Mouse (Mus musculus) hindbrain, embryonic 14.5 days (tissue): ENCODE data around the gene Acsm1. TPM values are rescaled to one million over a fixed set of nuclear protein-coding genes. Genes with fewer than 3 reads are reported as not detected.
"Not testable (repeated sequence)": the region's sequence is repeated elsewhere in the genome, so short reads cannot be mapped to it uniquely, and the experiment has no call there.

Experiments used
- ATAC-seq: fragments of 200-750 bp; cut with Nextera tagmentation; 2 replicates; pipeline ENCODE4 v1.8.0; 2017; ENCODE audit warnings: moderate number of reproducible peaks, mild to moderate bottlenecking, moderate TSS enrichment, moderate library complexity; ENCODE audit not compliant: low FRiP score
- DNase-seq: peaks from one replicate; pipeline ENCODE4 v3.0.0-alpha.2; 2015; ENCODE audit warnings: low spot score
- H3K27ac ChIP-seq: fragments of 300-500 bp; sonication (generic); 2 replicates; pipeline ENCODE4 v1.5.1; 2014; ENCODE audit warnings: mild to moderate bottlenecking, moderate library complexity
- H3K27me3 ChIP-seq: fragments of 300-500 bp; sonication (generic); 2 replicates; pipeline ENCODE4 v1.6.1; 2014; ENCODE audit warnings: mild to moderate bottlenecking, low read length, mixed read lengths; ENCODE audit not compliant: control insufficient read depth, insufficient read depth
- H3K36me3 ChIP-seq: fragments of 300-500 bp; sonication (generic); replicated peaks from 2 replicates; pipeline ENCODE4 v1.6.1; 2014; ENCODE audit not compliant: control insufficient read depth, insufficient read depth
- H3K4me1 ChIP-seq: fragments of 300-500 bp; sonication (generic); replicated peaks from 2 replicates; pipeline ENCODE4 v1.6.1; 2014; ENCODE audit warnings: antibody characterized with exemption, low read length, mixed read lengths; ENCODE audit not compliant: control insufficient read depth, insufficient read depth
- H3K4me2 ChIP-seq: fragments of 300-500 bp; sonication (generic); replicated peaks from 2 replicates; pipeline ENCODE4 v1.6.1; 2014; ENCODE audit warnings: mild to moderate bottlenecking, moderate library complexity
- H3K4me3 ChIP-seq: fragments of 300-500 bp; sonication (generic); replicated peaks from 2 replicates; pipeline ENCODE4 v1.5.1; 2014; ENCODE audit warnings: mild to moderate bottlenecking, low read length
- H3K9ac ChIP-seq: fragments of 300-500 bp; sonication (generic); 2 replicates; pipeline ENCODE4 v1.6.1; 2014
- H3K9me3 ChIP-seq: fragments of 300-500 bp; sonication (generic); 2 replicates; pipeline ENCODE4 v1.6.1; 2016; ENCODE audit warnings: low read length; ENCODE audit not compliant: control insufficient read depth
- WGBS: fragments of 180-500 bp; shearing (Covaris S2); extraction: QIAGEN DNeasy Blood & Tissue Kit; methylation state at CpG from one replicate; pipeline ENCODE4 v1.1.7; 2014; 5-methylcytosine and 5-hydroxymethylcytosine counted together
- polyA plus RNA-seq: library from polyadenylated mRNA; unstranded; fragments of >200 nt; fragmentation: Nextera tagmentation; extraction: Ambion mirVana; gene quantifications from 2 replicates; pipeline ENCODE4 v1.2.1, GENCODE M21; 2014

Gene Acsm1
- not detected in 2 replicates for polyA plus RNA-seq

- no peaks in the 10 kb centered on the region for H3K9me3 ChIP-seq
- H3K27me3 ChIP-seq = no peaks in the 10 kb centered on the region
- ATAC-seq (no peak), DNase-seq (no peak)
- H3K4me1 ChIP-seq = no peaks in the 10 kb centered on the region
- no peak within 1 kb of the TSS for H3K4me3 ChIP-seq
- no peaks in the 10 kb centered on the region for H3K36me3 ChIP-seq
- H3K27ac ChIP-seq = no peak within 1 kb of the TSS
- H3K9ac ChIP-seq = no peak within 1 kb of the TSS
- 92% methylated on average over 5 of the region's 5 CpGs for WGBS
- H3K4me2 ChIP-seq = no peak within 1 kb of the TSS
Observed at GRCm38 (mm10) chr7:119606664-119607076, at the start of gene Acsm1. Acsm1 (plus strand) TSS chr7:119607026.

GRCm38 (mm10) chr7:119559789-119560451 is 46.9 kb upstream of the Acsm1 start:
- no peak overlapping the region for H3K27ac ChIP-seq
- 90% methylated on average over 3 of the region's 3 CpGs for WGBS
- H3K9me3 ChIP-seq = no peaks in the 10 kb centered on the region
- H3K27me3 ChIP-seq = no peaks in the 10 kb centered on the region
- H3K4me3 ChIP-seq = no peak overlapping the region
- H3K4me1 ChIP-seq = no peaks in the 10 kb centered on the region
- H3K4me2 ChIP-seq = no peak overlapping the region
- no peak overlapping the region for H3K9ac ChIP-seq
- ATAC-seq (no peak), DNase-seq (no peak)
- no peaks in the 10 kb centered on the region for H3K36me3 ChIP-seq

GRCm38 (mm10) chr7:119560452-119560835 is 46.4 kb upstream of the Acsm1 start:
- ATAC-seq = no peak
- H3K4me2 ChIP-seq = no peak overlapping the region
- H3K9me3 ChIP-seq = no peaks in the 10 kb centered on the region
- H3K4me3 ChIP-seq = no peak overlapping the region
- H3K27me3 ChIP-seq = no peaks in the 10 kb centered on the region
- 94% methylated on average over 3 of the region's 3 CpGs for WGBS
- H3K9ac ChIP-seq = no peak overlapping the region
- H3K36me3 ChIP-seq = no peaks in the 10 kb centered on the region
- no peak for DNase-seq
- H3K27ac ChIP-seq = no peak overlapping the region
- no peaks in the 10 kb centered on the region for H3K4me1 ChIP-seq

GRCm38 (mm10) chr7:119561441-119561840 is 45.4 kb upstream of the Acsm1 start:
- Histone ChIP-seq H3K9me3 (no peaks in the 10 kb centered on the region), H3K27ac (no peak overlapping the region), H3K27me3 (no peaks in the 10 kb centered on the region), H3K4me1 (no peaks in the 10 kb centered on the region), H3K4me2 (no peak overlapping the region), H3K9ac (no peak overlapping the region), H3K4me3 (no peak overlapping the region), H3K36me3 (no peaks in the 10 kb centered on the region)
- 63% methylated on average over 4 of the region's 4 CpGs for WGBS
- DNase-seq = no peak
- no peak for ATAC-seq

- not testable (repeated sequence) for H3K27ac ChIP-seq, H3K9ac ChIP-seq, H3K4me3 ChIP-seq, H3K27me3 ChIP-seq, H3K36me3 ChIP-seq, DNase-seq, ATAC-seq, H3K4me2 ChIP-seq, H3K4me1 ChIP-seq, H3K9me3 ChIP-seq
- 79% methylated on average over 2 of the region's 2 CpGs for WGBS
Observed at GRCm38 (mm10) chr7:119562476-119562875, 44.4 kb upstream of the Acsm1 start.

- DNase-seq (no peak), ATAC-seq (no peak)
- H3K4me1 ChIP-seq = no peaks in the 10 kb centered on the region
- WGBS = 82% methylated on average over 3 of the region's 3 CpGs
- H3K36me3 ChIP-seq = no peaks in the 10 kb centered on the region
- no peak overlapping the region for H3K4me3 ChIP-seq
- no peak overlapping the region for H3K9ac ChIP-seq
- H3K4me2 ChIP-seq = no peak overlapping the region
- no peaks in the 10 kb centered on the region for H3K27me3 ChIP-seq
- H3K27ac ChIP-seq = no peak overlapping the region
- no peaks in the 10 kb centered on the region for H3K9me3 ChIP-seq
Observed at GRCm38 (mm10) chr7:119594530-119595107, 12.2 kb upstream of the Acsm1 start.

- Histone ChIP-seq H3K36me3 (no peaks in the 10 kb centered on the region), H3K27ac (no peak overlapping the region), H3K27me3 (no peaks in the 10 kb centered on the region), H3K4me1 (no peaks in the 10 kb centered on the region), H3K9me3 (no peaks in the 10 kb centered on the region), H3K9ac (no peak overlapping the region), H3K4me3 (no peak overlapping the region), H3K4me2 (no peak overlapping the region)
- WGBS = 25% methylated on average over 1 of the region's 1 CpGs
- ATAC-seq = no peak
- DNase-seq = no peak
Observed at GRCm38 (mm10) chr7:119595306-119595705, 11.5 kb upstream of the Acsm1 start.

- WGBS = 65% methylated on average over 2 of the region's 2 CpGs
- DNase-seq (no peak), ATAC-seq (no peak)
- H3K9ac ChIP-seq = no peak overlapping the region
- no peaks in the 10 kb centered on the region for H3K27me3 ChIP-seq
- no peak overlapping the region for H3K27ac ChIP-seq
- no peaks in the 10 kb centered on the region for H3K36me3 ChIP-seq
- no peaks in the 10 kb centered on the region for H3K9me3 ChIP-seq
- no peak overlapping the region for H3K4me2 ChIP-seq
- H3K4me3 ChIP-seq = no peak overlapping the region
- no peaks in the 10 kb centered on the region for H3K4me1 ChIP-seq
Observed at GRCm38 (mm10) chr7:119596536-119596935, 10.3 kb upstream of the Acsm1 start.

GRCm38 (mm10) chr7:119601195-119601953 is 5.5 kb upstream of the Acsm1 start:
- H3K4me1 ChIP-seq = no peaks in the 10 kb centered on the region
- H3K27ac ChIP-seq = no peak overlapping the region
- H3K4me2 ChIP-seq = no peak overlapping the region
- 92% methylated on average over 2 of the region's 2 CpGs for WGBS
- H3K9me3 ChIP-seq = no peaks in the 10 kb centered on the region
- ATAC-seq = no peak
- H3K4me3 ChIP-seq = no peak overlapping the region
- DNase-seq = no peak
- no peak overlapping the region for H3K9ac ChIP-seq
- no peaks in the 10 kb centered on the region for H3K27me3 ChIP-seq
- H3K36me3 ChIP-seq = no peaks in the 10 kb centered on the region
